Mouse (Mus musculus) NIH3T3 (cell line): ENCODE data around the gene Plekhg1.

ENCODE experiments used
- DNase-seq: peaks from one replicate; pipeline ENCODE4 v3.0.0-alpha.2; 2012; ENCODE audit warnings: low read depth

Plekhg1 gene

GRCm38 (mm10) chr10:3891381-3892263, 151.5 kb downstream of the Plekhg1 start:
- DNase-seq: no peak

- no peak for DNase-seq
Observed at GRCm38 (mm10) chr10:3892368-3892767, 152.2 kb downstream of the Plekhg1 start.

DNA sequence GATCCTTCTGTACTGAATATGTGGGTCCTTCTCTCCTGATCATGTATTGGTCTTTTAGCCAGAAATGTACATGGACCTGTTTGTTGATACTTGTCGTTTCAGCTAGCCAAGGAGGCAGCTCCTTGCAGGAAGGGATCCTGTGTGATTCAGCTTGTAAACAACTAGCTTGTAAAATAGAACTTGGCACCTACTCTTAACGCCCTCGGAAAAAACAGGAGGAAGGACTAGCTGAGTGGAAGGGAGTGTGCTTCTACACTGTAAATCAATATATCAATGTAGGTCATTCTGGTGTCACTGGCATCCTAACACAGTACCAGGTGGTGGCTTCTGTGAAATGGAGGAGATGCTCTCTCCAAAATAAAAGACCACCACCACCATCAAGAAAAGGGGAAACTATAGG, 157.9 kb downstream of the Plekhg1 start:
- no peak for DNase-seq

DNA sequence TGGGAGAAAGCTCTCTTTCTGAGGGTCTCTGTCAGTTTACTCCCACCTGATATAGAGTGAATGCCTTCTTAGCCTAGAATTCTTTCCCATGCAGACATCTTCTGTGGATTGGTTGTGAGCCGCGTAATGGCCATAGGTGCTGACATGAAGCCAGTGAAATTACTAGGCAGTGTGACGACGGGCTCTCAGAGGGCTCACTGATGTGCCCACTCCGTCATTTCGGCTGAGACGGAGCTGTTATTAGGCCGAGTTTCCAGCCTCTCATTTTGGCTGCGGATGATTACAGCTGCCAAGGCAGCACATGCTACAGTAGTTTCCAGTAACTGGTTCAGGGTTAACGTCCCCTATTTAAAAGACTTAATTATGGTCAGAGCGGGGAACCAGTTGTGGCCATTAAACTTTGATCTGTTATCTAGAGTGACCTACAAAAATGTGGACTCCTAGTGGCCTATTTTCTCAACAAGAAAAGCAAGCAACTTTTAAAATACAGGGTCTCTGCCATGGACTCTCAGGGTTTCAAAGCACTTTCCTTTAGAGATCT, 160.3 kb downstream of the Plekhg1 start:
- no peak for DNase-seq

GRCm38 (mm10) chr10:3905747-3906146, 165.6 kb downstream of the Plekhg1 start:
- no peak for DNase-seq

DNA sequence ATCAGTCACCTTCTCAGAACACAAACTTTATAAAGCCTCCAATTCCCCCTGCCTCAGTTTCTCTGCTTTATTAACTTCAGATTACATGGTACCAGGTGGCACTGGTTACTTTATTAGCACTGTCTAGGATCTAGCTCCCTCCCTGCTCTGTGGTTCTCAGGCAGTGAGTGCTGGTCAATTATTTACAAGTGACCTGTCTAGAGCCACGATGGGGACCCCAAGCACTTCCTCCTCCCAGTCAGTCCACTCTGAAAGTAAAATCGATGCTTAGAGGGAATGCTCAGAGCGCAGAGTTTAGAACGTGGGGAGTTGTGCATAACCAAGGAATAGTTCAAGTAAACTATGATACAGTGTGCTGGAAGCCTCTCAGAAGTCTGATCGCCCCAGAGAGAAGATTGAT, 173.9 kb downstream of the Plekhg1 start:
- DNase-seq: no peak

DNA sequence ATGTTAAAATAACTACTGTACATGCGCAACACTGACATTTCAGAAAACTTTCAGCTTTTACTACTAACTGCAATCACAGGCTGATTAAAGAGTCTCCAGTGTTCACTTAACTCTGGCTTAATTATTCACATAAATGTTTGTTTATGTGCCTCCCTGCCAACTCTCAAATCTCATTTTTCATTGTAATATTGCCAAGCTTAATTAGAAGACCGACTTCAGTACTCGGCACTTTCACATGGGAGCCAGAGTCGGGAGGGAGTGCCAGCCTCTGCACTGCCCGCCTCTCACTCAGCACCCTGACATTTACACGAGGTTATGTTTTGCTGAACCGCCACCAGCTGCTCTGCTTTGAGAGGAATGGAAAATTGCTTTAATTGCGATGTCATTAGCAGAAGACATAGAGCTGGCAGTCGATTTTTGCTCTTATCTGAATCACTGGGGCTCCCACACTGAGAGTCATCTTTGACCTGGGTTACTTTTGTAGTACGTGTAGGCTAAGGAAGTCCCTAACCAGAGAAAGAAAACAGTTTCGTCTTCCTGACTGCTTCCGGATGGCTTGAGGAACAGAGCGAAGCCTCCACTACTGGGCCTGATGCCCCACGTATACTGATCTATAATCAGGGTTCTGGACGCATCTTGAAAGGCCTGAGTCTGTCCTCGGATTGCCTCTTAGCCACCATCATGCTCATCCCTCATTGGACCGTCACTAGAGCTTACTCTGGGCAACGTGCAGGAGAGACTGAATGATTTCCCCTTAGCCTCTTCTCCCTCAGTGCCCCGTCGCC, 180.4 kb downstream of the Plekhg1 start:
- no peak for DNase-seq

GRCm38 (mm10) chr10:3928008-3928545, 187.9 kb downstream of the Plekhg1 start:
- DNase-seq: no peak

DNA sequence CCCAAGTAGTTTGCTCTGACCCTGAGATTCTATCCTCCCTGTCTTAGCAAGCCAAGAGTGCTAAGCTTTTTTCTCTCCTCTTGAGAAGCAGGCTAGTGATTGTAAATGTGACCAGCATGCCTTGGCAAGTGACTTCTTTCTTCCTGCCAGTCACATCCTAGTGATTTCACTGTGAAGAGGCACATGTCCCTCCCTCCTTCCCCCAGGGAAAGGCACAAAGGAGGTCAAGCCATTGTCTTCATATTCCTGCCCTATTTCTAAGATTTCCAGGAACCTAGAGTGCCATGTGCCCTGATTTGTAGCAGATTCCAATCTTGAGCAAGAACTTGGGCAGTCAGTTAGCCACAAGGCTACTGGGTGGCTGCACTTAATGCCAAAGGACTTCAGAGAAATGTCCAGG, 191.7 kb downstream of the Plekhg1 start:
- DNase-seq: no peak

DNA sequence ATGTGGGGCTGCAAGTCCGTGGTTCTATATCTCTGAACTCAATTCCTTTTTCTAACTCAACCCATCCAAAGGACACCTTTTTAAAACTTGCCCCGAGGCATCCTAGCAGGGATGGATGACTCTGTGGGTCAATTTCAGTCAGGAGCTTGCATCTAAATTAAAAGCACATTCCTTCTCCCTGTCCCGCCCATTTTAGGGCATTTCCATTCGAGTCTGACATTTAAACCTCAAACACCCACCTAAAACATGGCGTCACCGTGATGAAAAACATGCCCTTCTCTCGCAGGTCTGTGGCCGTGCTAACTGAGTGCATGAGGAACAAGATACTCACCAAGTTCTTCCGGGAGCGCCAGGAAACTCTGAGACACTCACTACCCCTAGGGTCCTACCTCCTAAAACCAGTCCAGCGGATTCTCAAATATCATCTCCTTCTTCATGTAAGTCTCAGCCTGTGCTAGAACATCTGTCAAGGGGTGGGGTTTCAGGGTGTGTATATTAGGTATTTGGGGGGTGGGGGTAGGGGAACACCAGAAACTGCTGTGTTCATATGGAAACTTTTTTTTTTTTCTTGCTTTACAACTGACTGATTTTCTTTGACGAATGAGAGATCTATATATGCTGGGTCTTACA, 193.3 kb downstream of the Plekhg1 start:
- DNase-seq: no peak

- DNase-seq: no peak
Observed at GRCm38 (mm10) chr10:3936864-3937263, 196.7 kb downstream of the Plekhg1 start.

DNA sequence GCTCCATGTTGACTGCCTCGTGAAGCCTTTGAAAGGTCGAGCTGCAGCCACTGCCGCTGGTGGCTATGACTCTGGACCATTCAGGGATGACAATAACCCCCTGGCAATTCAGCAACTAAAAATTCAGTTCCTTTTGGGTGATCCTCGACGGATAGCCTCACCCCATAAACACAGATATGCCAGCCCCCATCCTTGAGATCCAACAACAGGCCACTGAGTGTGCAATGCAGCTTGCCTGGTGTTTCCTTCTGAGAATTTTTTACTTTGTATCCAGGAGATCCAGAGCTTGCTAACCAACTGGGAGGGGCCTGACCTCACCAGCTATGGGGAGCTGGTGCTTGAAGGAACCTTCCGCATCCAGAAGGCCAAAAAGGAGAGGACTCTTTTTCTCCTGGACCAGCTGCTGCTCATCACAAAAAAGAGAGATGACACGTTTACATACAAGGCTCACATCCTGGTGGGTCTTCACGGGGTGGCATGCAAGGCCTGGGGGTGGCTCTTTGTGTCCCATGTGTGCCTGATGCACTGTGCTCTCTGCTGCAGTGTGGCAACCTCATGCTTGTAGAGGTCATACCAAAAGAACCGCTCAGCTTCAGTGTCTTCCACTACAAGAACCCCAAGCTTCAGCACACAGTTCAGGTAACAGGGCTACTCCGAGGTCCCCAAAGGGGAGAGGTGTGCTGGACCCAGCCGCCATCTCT, 199.9 kb downstream of the Plekhg1 start:
- no peak for DNase-seq

GRCm38 (mm10) chr10:3940596-3940975, 200.4 kb downstream of the Plekhg1 start:
- no peak for DNase-seq

DNA sequence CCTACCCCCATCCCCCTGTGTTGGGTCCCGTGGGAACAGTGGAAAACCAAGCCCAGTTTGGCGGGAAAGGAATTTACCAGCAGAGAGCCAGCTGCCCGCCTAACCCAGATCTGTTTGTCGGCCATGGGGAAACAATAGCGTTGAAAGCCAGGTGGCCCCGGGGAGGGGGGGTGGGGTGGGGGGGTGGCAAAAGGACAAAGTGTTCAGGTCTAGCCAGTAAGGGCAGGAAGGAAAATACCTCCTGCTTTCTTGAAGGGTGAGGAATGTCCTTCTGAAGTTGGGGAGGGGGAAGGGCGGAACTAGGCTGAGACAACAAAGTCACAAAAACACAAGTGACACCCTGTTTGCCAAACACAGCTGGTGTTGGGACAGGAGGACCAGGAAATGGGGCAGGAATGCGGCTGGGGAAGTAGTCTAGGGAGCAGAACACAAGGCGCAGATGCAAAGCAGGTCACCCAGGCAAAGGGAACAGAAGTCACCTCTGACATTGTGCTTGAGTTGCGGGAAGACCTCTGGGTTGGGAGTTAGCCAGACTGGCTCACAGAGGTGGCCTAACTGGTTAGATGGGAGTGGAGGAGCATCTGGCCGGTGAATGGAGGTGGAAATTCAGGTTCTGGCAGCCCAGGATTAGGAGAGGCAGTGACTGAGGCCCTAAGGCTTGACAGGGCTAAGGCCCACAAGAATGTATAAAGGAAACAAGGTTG, 201.0 kb downstream of the Plekhg1 start:
- no peak for DNase-seq

GRCm38 (mm10) chr10:3942289-3942688, 202.1 kb downstream of the Plekhg1 start:
- DNase-seq: no peak

GRCm38 (mm10) chr10:3943492-3944395, 203.6 kb downstream of the Plekhg1 start:
- DNase-seq: peak; percentile 87

DNA sequence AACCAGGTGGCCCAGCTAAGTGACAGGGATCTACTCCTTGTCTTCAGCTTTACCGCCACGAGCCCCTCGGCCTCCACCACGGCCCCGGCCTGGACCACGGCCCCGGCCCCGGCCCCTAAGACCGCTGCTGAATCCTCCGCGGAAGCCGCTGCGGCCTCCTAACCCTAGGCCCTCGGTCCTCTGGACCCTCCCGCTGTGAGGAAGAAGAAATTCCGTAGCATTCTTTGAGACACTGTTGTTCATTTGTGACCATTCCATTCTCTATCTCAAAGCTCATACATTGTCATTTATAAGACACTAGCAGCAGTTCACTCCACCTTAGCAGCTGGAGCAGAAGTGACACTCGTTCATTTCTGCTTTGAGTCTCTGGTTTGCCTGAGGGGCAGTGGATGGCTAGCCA, 206.7 kb downstream of the Plekhg1 start:
- no peak for DNase-seq

DNA sequence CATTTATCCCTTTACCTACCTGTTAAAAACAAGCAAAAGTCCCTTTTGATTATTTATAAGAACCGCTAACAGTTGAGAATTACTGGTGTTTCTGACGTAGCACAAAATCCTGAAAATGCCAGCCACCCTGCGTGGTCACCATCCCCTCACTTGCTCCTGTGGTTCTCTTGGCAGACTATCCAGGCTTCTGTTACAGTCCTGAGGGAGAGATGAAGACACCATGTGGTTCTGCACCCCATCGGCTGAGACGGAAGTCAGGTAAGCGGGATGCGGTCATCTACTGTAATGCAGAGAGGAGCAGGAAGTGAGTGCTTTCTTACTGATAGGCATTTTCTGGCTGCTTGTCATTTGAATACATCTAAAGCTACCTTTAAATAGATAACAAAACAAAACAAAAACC, 207.2 kb downstream of the Plekhg1 start:
- DNase-seq: no peak

- no peak for DNase-seq
Observed at GRCm38 (mm10) chr10:3949306-3949705, 209.1 kb downstream of the Plekhg1 start.

GRCm38 (mm10) chr10:3956471-3956870, 216.3 kb downstream of the Plekhg1 start:
- DNase-seq: no peak
